Comparison of ENCODE assay signal across 25 mouse cellular contexts in genomic region chr11:87238891-87239530, GRCm38 (mm10).
DNase-seq lines count a peak whose midpoint lies in the region; ATAC-seq and TF ChIP-seq lines count a peak whose summit lies in the region.
"Had no signal": no experiment of that assay in that cellular context is flagged by ENCODE, and none has a peak within 500 bp of the region (broad histone marks: within the 10 kb centered on the region; RNA-seq: fewer than 3 reads in every experiment).

No protein-coding gene starts in this region.

- intact Hi-C loops in heart, postnatal 25 days (cut with DNase I), result no loop called here
- intact Hi-C loops in left cerebral cortex, adult 2 months (cut with DNase I), result no loop called here

- no peak overlapping the region for H3K9ac ChIP-seq in heart, embryonic 14.5 days (ENCODE audit: low read length)
- H3K9ac ChIP-seq: forebrain, embryonic 12.5 days; hindbrain, embryonic 13.5 days; limb, embryonic 12.5 days; liver, embryonic 12.5 days; lung, embryonic 14.5 days; neural tube, embryonic 15.5 days had no signal

- peak; percentile 55 for ATAC-seq in frontal cortex, adult (ENCODE audit: low TSS enrichment)
- no peak for ATAC-seq in heart, embryonic 14.5 days (ENCODE audit: insufficient number of reproducible peaks, insufficient read depth, low FRiP score, low read depth)
- ATAC-seq: CD4-positive, CD25-positive, alpha-beta regulatory T cell, adult 4 months; inflammation-experienced regulatory T-cells, adult 6 months; liver, embryonic 12.5 days; midbrain, embryonic 16.5 days; Patski had no signal

- 0 out of 2 replicates have a peak, but pooled peaks cover 6% of the 10 kb centered on the region for H3K36me3 ChIP-seq in heart, embryonic 14.5 days (ENCODE audit: control insufficient read depth, insufficient read depth, low read length)
- no peaks in the 10 kb centered on the region for H3K36me3 ChIP-seq in thymus, adult 2 months (ENCODE audit: control insufficient read depth, insufficient read depth, low read length)

- no peaks in the 10 kb centered on the region for H3K9me3 ChIP-seq in heart, embryonic 14.5 days (ENCODE audit: control insufficient read depth, low read length)
- H3K9me3 ChIP-seq: forebrain, embryonic 12.5 days; hindbrain, embryonic 13.5 days; limb, embryonic 12.5 days; liver, embryonic 12.5 days; neural tube, embryonic 15.5 days had no signal

- peaks cover 15 to 29% of the 10 kb centered on the region in 2 experiments for H3K4me1 ChIP-seq in heart, embryonic 14.5 days (ENCODE audit: control insufficient read depth in 2 of 2, insufficient read depth in 2 of 2, low read length in 2 of 2)
- H3K4me1 ChIP-seq in thymus, adult 2 months (replicated peaks; ENCODE audit: control insufficient read depth, insufficient read depth, low read length), result peaks cover 39% of the 10 kb centered on the region
- H3K4me1 ChIP-seq: forebrain, embryonic 12.5 days; hindbrain, embryonic 13.5 days; limb, embryonic 12.5 days; neural tube, embryonic 15.5 days had no signal

- H3K4me2 ChIP-seq in heart, embryonic 14.5 days (ENCODE audit: low read length), result no peak overlapping the region
- H3K4me2 ChIP-seq: forebrain, embryonic 12.5 days; hindbrain, embryonic 13.5 days; limb, embryonic 12.5 days; liver, embryonic 12.5 days; lung, embryonic 14.5 days; neural tube, embryonic 15.5 days had no signal

- no peak for DNase-seq in frontal cortex, postnatal 36 days (ENCODE audit: low spot score in 2 of 2)
- DNase-seq in heart, postnatal 25 days (ENCODE audit: low spot score), result no peak
- peak in 1 of 2 experiments; percentile 25 for DNase-seq in left cerebral cortex, adult 2 months (ENCODE audit: extremely low spot score in 1 of 2, low spot score in 2 of 2)
- no peak for DNase-seq in left cerebral cortex, adult 8-10 months (ENCODE audit: low spot score in 2 of 2)
- no peak for DNase-seq in thymus, adult 2 months
- DNase-seq in thymus, adult 18-20 months, result no peak
- DNase-seq: adrenal gland, adult 8-10 months; cerebellum, adult 9-10 months; gastrocnemius, postnatal 36 days; kidney, adult 2 months; kidney, postnatal 10 days; lung, embryonic 14.5 days; lung, postnatal 36 days; spleen, adult 18-20 months had no signal

- no peak for TF ChIP-seq CTCF in left cerebral cortex, adult 2 months (IDR thresholded peaks at IDR 0.05)
- no peak for TF ChIP-seq CTCF in thymus, adult 2 months (IDR thresholded peaks at IDR 0.05; ENCODE audit: borderline replicate concordance, control insufficient read depth, extremely low read depth, insufficient read depth, low read length, poor library complexity)

- H3K27ac ChIP-seq in heart, embryonic 14.5 days (replicated peaks in 1 of 2; ENCODE audit: control insufficient read depth in 1 of 2, insufficient read depth in 1 of 2, low read depth in 2 of 2, low read length in 2 of 2), result peak overlapping the region; percentile 60 to 66; a peak in 3 of 4 replicates
- H3K27ac ChIP-seq in left cerebral cortex, adult 2 months, result peak overlapping the region; percentile 81
- H3K27ac ChIP-seq in thymus, adult 2 months (ENCODE audit: control insufficient read depth, insufficient read depth, low read length), result peak overlapping the region; percentile 29
- H3K27ac ChIP-seq: forebrain, embryonic 12.5 days; hindbrain, embryonic 13.5 days; limb, embryonic 12.5 days; liver, embryonic 12.5 days; neural tube, embryonic 15.5 days had no signal

- no peak for TF ChIP-seq POLR2A in thymus, adult 2 months (IDR thresholded peaks at IDR 0.05; ENCODE audit: control insufficient read depth, extremely low read depth, insufficient read depth, low read length, poor library complexity)

- no peak overlapping the region for H3K4me3 ChIP-seq in heart, embryonic 14.5 days (ENCODE audit: control insufficient read depth in 1 of 2, insufficient read depth in 1 of 2, low read depth in 1 of 2, low read length in 2 of 2)
- no peak overlapping the region for H3K4me3 ChIP-seq in left cerebral cortex, adult 2 months
- H3K4me3 ChIP-seq in thymus, adult 2 months (ENCODE audit: control insufficient read depth, insufficient read depth, low read length), result no peak overlapping the region
- H3K4me3 ChIP-seq: forebrain, embryonic 12.5 days; hindbrain, embryonic 13.5 days; limb, embryonic 12.5 days; liver, embryonic 12.5 days; neural tube, embryonic 15.5 days had no signal

- 49% methylated on average over 7 of the region's 7 CpGs for WGBS in heart, embryonic 14.5 days
- WGBS in thymus, adult 2 months, result 94% methylated on average over 7 of the region's 7 CpGs

- H3K27me3 ChIP-seq in heart, embryonic 14.5 days (ENCODE audit: control insufficient read depth, insufficient read depth, low read length), result no peaks in the 10 kb centered on the region
- H3K27me3 ChIP-seq in thymus, adult 2 months (ENCODE audit: control insufficient read depth, insufficient read depth, low read length), result no peaks in the 10 kb centered on the region
- H3K27me3 ChIP-seq: forebrain, embryonic 12.5 days; hindbrain, embryonic 13.5 days; liver, embryonic 12.5 days; neural tube, embryonic 15.5 days; Patski had no signal

Comparison
In these comparisons a context has a peak if more than half of its experiments do, and no peak if none do; other contexts are left out.
1. H3K27ac ChIP-seq: peak in every context shown above with its lines; median percentile 81 in left cerebral cortex, adult 2 months; 63 in heart, embryonic 14.5 days; 29 in thymus, adult 2 months.